Mouse (Mus musculus) right cerebral cortex, postnatal 4 days (tissue): ENCODE measurements at regions not wholly inside any gene's neighbourhood (a gene's known extent, or its start where the extent isn't known, plus 50 kb on each side); places are given as distances from the start of the nearest gene placed in this dataset.

Experiments used
- DNase-seq: peaks from one replicate; pipeline ENCODE4 v3.0.0-alpha.2; 2022

DNA sequence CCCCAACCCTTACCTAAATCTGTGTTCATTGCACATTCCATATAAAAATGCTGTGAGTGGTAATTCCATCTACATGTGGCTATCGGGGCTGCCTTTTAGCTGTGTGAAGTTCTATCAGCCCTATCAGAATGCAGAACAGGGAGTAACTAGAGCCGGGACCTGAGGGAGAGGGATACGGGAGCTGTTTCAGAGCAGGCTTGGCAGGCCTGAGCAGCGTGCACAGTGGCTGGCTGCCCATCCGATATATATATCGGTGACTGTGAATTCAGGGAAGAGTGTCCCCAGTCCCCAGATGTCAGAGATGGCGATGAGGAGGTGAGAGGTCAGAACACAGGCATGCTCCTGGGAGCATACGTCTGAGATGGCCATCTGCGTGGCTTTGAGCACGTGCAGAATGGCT lies 79.0 kb downstream of the Arl4c start:
- DNase-seq: no peak

DNA sequence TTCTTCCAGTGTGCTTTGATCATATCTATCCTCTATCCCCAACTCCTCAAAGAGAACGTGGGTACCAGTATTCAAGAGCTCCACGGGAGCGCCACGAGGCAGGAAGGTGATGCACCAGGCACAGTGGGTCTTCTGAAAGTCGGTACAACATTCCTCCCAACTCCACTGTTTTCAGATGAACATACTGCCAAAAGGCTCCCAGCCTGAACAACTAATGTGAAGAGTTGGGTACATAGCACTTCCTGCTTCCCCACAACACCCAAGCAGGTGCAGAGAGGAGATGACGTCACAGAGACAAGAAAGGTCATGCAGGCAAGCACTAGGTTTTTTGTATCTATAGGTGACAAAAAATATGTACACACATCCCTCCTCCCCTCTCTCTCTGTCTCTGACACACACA lies 79.7 kb downstream of the Arl4c start:
- no peak for DNase-seq

GRCm38 (mm10) chr1:88621214-88621613 lies 80.8 kb downstream of the Arl4c start:
- DNase-seq: no peak

DNA sequence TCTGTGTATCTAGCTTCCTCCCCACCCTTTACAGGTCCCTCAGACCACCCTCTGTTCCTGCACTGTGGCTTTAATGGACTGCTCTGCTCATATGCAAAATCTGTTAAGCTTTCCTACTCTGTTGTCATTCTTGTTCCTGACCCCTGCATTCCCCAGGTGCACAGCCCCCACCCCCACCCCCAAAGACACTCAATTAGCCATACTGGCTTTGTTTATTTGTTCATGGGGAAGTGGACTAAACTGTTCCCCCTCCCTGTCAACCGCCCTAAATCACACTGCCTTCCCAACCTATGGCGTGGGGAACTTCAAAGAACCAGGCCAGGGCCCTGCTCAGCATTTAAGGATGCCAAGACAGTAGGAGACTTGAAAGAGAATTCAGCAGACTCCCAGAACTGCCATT lies 89.0 kb downstream of the Arl4c start:
- no peak for DNase-seq

- DNase-seq: no peak
Observed at GRCm38 (mm10) chr1:88611241-88611640, 90.8 kb downstream of the Arl4c start.

DNA sequence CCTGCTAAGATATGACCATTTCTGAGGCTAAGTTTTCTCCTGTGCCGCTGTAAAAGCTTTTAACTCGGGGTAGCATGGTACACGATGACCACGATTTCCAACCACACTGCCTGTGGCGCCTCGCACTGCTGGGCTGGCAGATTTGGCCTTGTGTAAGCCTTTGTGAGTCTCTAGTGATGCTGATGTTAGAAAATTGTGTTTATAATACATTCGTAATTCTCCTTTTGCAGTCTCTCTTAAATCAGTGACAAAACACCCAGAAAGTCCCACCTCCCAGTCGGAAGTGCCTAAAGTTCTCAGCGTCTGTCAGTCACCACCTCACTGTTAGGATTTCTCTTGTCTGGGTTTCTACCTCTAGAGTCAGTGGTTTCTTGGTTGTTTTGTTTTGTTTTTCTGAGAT lies 91.2 kb downstream of the Arl4c start:
- DNase-seq: no peak

GRCm38 (mm10) chr1:88608826-88609225 lies 93.2 kb downstream of the Arl4c start:
- no peak for DNase-seq

- no peak for DNase-seq
Observed at GRCm38 (mm10) chr1:88608236-88608635, 93.8 kb downstream of the Arl4c start.

- no peak for DNase-seq
Observed at GRCm38 (mm10) chr1:88605616-88606190, 95.8 kb upstream of the Glrp1 start.

GRCm38 (mm10) chr1:88602241-88602640 lies 92.4 kb upstream of the Glrp1 start:
- DNase-seq: no peak

DNA sequence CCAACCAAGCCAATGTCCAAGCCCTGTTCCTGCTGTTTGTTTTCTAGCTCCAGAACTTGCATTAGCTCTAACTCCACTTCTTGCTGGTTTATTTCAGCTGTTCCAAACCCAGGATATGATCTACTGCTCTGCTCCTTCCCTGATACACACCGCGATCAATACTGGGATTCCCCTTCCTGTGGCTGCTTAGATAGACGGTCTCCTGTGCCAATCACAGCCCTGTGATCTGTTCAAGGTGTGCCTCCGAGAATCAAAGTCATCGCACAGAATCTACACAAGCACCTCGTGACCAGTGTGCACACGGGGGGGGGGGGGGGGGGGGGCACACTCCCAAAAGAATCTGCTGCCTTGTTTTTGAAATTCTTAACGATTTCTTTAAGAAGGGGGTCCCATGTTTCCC lies 91.9 kb upstream of the Glrp1 start:
- no peak for DNase-seq

GRCm38 (mm10) chr1:88600145-88600544 lies 90.3 kb upstream of the Glrp1 start:
- DNase-seq: no peak

DNA sequence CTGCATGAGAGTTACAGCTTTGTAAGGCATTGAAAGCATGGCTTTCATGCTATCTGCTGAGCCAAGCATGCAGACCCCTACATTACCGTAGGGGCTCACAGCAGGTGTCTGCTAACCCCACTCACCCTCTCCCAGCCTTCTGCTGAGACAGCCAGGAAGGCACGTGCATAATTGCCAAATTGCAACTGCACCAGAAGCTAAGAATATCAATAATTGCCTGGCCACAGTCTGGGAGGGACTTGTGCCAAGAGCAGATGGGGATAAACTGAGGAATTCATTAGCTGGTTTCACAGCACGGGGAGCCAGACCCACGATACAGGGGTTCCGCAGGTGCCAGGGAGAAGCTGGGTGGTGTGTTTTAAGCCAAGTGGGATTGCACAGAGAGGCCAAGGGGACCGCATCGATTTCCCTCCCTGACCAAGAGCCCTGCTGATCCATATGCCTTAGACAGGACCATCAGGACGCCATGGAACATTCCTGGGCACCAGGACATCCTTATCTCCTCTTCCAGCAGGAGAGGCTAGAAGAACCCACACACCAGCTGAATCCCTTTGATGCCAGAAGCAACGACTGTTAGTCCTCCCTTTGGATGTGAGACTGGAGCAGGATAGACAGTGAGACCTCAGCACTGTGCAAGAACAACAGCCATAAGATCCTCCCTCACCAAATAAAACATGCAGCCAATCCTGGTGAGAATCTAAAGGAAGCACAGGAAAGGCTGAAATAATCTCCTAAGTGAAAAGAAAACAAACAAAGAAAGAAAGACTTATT lies 84.8 kb upstream of the Glrp1 start:
- peak; percentile 24 for DNase-seq

GRCm38 (mm10) chr1:88592036-88592435 lies 82.2 kb upstream of the Glrp1 start:
- no peak for DNase-seq

DNA sequence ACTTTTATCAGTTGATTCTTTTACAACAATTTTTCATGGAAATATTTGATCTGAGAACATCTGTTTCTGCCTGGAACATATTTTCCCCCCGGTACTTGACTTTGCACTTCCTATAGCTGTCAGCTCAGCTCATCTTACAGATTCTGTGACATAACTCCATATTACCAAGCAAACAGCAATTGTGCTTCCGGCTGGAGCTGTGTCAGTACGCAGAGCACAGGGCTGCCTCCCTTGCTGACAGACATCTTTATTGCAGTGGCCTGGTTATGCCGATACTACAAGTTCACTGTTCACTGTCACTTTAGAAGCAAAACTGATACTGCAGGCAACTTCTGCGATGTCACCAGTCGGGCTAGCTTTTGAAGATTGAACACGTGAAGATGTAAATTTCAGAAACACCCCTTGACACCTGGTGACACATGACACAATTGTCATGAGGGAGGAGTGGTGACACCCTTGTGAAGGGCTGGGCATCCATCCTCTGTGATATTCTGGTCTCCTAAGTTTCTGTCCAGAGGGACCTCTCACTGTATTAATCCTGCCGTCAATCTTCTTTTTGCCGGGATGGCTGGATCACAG lies 81.0 kb upstream of the Glrp1 start:
- no peak for DNase-seq

GRCm38 (mm10) chr1:88588747-88589146 lies 78.9 kb upstream of the Glrp1 start:
- DNase-seq: no peak

GRCm38 (mm10) chr1:88586823-88587820 lies 77.3 kb upstream of the Glrp1 start:
- peak; percentile 19 for DNase-seq

DNA sequence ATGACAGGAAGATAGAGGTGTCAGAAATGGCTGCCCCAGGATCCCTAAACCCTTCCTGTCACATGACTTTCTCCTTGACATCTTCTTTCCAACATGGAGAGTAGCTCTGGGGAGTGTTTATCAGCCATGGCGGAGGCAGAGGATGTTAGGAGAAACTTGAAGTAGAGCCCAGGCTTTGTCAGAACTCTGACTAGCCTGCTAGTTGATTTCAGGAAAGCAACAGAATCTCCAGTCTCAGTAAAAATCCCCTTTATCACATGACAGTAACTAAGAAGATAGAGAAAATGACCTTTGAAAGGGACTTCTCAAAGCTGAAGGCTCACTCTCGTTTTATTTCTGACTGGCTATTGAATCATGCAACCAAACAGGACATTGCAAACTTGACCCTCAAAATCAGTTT lies 76.3 kb upstream of the Glrp1 start:
- DNase-seq: no peak

DNA sequence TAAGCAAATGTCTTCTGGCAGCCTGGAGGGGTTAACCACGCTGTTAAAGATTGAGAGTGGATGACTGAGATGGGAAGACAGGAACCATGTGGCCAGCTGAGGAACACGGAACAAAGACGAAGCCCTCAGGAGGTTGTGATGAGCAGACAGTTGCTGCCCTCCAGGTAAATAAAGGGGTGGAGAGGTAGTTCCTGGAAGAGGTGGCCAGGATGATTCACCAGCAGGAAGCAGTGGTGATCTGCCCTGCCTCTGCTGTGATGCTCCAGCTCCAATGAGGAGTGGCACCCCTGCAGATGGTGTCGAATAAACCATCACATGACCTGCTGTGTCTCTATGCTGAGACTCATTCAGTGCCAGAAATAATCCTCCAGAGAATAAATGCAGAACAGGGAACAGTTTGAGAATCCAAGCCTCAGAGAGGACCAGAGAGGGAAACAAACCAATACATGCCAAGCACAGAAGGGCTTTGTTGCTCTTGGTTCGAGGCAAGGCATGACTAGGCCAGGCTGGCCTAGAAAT lies 74.7 kb upstream of the Glrp1 start:
- DNase-seq: no peak

DNA sequence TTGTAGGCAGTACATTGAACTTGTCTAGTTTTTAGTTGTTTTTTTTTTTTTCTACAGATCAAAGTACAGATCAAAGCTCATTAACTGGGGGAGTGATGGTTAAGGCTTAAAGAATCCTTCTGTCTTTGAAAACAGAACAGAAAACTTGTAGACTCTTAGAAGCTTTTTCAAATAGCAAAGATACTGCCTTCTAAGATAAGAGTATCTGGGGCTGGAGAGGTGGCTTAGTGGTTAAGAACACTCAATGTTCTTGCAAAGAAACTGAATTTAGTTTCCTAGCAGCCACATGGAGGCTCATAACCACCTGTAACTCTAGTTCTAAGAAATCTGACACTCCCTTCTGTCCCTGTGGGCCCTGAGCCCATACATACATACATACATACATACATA lies 68.4 kb upstream of the Glrp1 start:
- DNase-seq: no peak

DNA sequence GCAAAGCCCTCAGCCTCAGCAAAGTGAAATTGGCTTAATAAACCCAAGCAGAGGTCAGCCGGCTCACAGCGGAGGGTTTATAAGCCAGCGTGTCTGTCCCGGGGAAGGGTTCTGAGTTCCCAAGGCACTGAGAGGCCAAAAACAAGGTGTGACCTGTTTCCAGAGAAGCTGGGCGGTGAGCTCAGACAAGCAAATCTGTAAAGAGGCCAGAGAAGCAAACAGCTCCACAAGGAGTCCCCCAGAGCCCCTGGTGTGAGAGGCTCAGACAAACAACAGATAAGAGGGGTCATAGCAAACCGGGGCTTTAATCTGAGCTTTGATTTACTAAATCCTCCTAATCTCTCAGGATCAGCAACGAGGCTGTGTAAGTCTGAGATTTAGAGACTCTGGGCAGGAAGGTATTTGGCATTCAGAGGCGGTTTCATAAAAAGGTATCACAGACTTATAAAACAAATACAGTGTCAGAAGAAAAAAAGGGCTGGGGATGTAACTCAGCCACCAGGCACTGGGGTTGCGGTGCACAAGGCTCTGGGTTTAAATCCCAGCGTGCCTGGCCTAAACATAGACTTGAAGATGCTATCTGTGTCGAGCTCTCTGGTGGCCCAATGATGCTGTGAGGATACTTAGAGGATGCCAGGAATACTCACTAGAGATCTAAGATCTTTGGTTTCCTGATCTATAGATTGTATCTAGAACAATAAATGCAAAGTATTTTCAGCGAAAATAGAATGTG lies 67.8 kb upstream of the Glrp1 start:
- DNase-seq: no peak
